Mouse (Mus musculus) ES-Bruce4 (cell line): ENCODE data around the gene Chst10.

ENCODE experiments used
- CTCF ChIP-seq: IDR thresholded peaks from one replicate; pipeline ENCODE4 v1.8.1; 2011; ENCODE audit warnings: low read depth, low read length
- POLR2A ChIP-seq: IDR thresholded peaks from one replicate; pipeline ENCODE4 v1.8.1; 2011; ENCODE audit warnings: low read length; ENCODE audit not compliant: insufficient read depth

- TF ChIP-seq CTCF = no peak
- no peak for TF ChIP-seq POLR2A
These were observed 14.2 kb downstream of the Chst10 start for GRCm38 (mm10) chr1:38883766-38884165.
